Mouse (Mus musculus) intestine, postnatal 0 days (tissue): Measurements from ENCODE around the gene Gtf2f1. TPM values are rescaled to one million over a fixed set of nuclear protein-coding genes. Genes with fewer than 3 reads are reported as not detected.

ENCODE experiments used
- ATAC-seq: fragments of 200-750 bp; cut with Nextera tagmentation; 2 replicates; pipeline ENCODE4 v1.8.0; 2017; ENCODE audit warnings: mild to moderate bottlenecking, moderate TSS enrichment, moderate library complexity
- H3K27ac ChIP-seq: fragments of 300-500 bp; sonication (generic); 2 replicates; pipeline ENCODE4 v1.5.1; 2014; ENCODE audit warnings: mild to moderate bottlenecking, low read depth, low read length, moderate library complexity
- H3K27me3 ChIP-seq: fragments of 300-500 bp; sonication (generic); replicated peaks from 2 replicates; pipeline ENCODE4 v1.6.1; 2014; ENCODE audit warnings: low read length, mixed read lengths; ENCODE audit not compliant: control insufficient read depth, insufficient read depth
- H3K36me3 ChIP-seq: fragments of 300-500 bp; sonication (generic); 2 replicates; pipeline ENCODE4 v1.6.1; 2014; ENCODE audit warnings: mild to moderate bottlenecking, moderate library complexity; ENCODE audit not compliant: control insufficient read depth, insufficient read depth
- H3K4me1 ChIP-seq: fragments of 300-500 bp; sonication (generic); replicated peaks from 2 replicates; pipeline ENCODE4 v1.6.1; 2014; ENCODE audit warnings: antibody characterized with exemption, low read length, mixed read lengths; ENCODE audit not compliant: control insufficient read depth, insufficient read depth
- H3K4me2 ChIP-seq: fragments of 300-500 bp; sonication (generic); replicated peaks from 2 replicates; pipeline ENCODE4 v1.6.1; 2014; ENCODE audit warnings: low read depth, mild to moderate bottlenecking, moderate library complexity
- H3K4me3 ChIP-seq: fragments of 300-500 bp; sonication (generic); 2 replicates; pipeline ENCODE4 v1.5.1; 2014; ENCODE audit warnings: low read depth, low read length
- H3K9ac ChIP-seq: fragments of 300-500 bp; sonication (generic); 2 replicates; pipeline ENCODE4 v1.6.1; 2014; ENCODE audit warnings: mild to moderate bottlenecking, low read depth, low read length
- H3K9me3 ChIP-seq: fragments of 300-500 bp; sonication (generic); 2 replicates; pipeline ENCODE4 v1.6.1; 2016; ENCODE audit warnings: mixed run types; ENCODE audit not compliant: control insufficient read depth
- CTCF ChIP-seq: sonication (generic); IDR thresholded peaks from 2 replicates; pipeline ENCODE4 v1.5.1; 2016; ENCODE audit warnings: low read depth, mild to moderate bottlenecking, control low read depth, antibody characterized with exemption, moderate library complexity
- WGBS: fragments of 180-500 bp; shearing (Covaris S2); extraction: QIAGEN DNeasy Blood & Tissue Kit; methylation state at CpG from one replicate; pipeline ENCODE4 v1.1.7; 2014; 5-methylcytosine and 5-hydroxymethylcytosine counted together
- polyA plus RNA-seq: library from polyadenylated mRNA; unstranded; fragments of >200 nt; fragmentation: Nextera tagmentation; extraction: Ambion mirVana; gene quantifications from 2 replicates; pipeline ENCODE4 v1.2.1, GENCODE M21; 2015

Gtf2f1 gene
- polyA plus RNA-seq, 1 experiment from 2014 or later = 43.5 TPM

DNA sequence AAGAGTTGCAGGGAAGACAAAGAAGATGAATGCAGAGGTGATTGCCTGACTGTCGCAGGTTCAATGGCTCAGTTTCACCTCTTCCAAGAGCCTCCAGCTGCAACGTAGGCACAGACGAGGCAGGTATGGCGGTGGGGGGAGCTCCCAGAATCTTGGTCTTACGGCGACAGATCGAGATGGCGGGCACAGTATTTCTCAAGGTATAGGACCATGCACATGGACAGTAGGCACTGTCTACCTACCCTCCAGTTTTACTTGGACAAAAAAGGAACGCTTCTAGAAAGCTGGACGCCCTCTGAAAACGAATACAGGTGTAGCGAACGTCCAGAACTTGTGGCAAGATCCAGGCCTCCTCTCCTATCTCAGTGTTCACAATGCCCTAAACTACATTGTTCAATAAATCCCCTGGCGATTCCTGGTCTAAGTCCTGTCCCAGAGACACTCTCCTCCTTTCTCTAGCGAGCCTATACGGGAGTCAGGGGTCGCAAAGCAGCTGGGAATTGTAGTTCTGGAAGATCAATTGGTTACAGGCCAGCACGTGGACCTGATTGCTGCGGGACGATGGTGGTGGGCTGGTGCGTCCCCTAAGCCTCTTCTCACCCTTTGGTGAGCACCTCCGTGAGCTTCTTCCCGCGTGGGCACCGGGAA, 21.5 kb downstream of the Gtf2f1 start:
- no peaks in the 10 kb centered on the region for H3K4me1 ChIP-seq
- peak overlapping the region; percentile 86 for H3K4me2 ChIP-seq
- no peaks in the 10 kb centered on the region for H3K27me3 ChIP-seq
- H3K9ac ChIP-seq = peak overlapping the region; percentile 45
- H3K27ac ChIP-seq = peak overlapping the region; percentile 35; the same call in 1 of the 2 replicates
- H3K9me3 ChIP-seq = no peaks in the 10 kb centered on the region
- peak overlapping the region; percentile 86 for H3K4me3 ChIP-seq
- TF ChIP-seq CTCF = no peak
- WGBS = 3% methylated on average over 25 of the region's 25 CpGs
- peaks cover 26% of the 10 kb centered on the region for H3K36me3 ChIP-seq
- peak; percentile 91 for ATAC-seq

GRCm38 (mm10) chr17:56988921-56989430, 22.1 kb downstream of the Gtf2f1 start:
- Histone ChIP-seq H3K27me3 (no peaks in the 10 kb centered on the region), H3K36me3 (peaks cover 20% of the 10 kb centered on the region), H3K9ac (no peak overlapping the region), H3K4me1 (no peaks in the 10 kb centered on the region), H3K4me3 (peak overlapping the region; percentile 86), H3K9me3 (no peaks in the 10 kb centered on the region), H3K4me2 (peak overlapping the region; percentile 86), H3K27ac (no peak overlapping the region)
- no peak for ATAC-seq
- WGBS = 70% methylated on average over 7 of the region's 7 CpGs
- peak; percentile 38; the same call in 1 of the 2 replicates for TF ChIP-seq CTCF

GRCm38 (mm10) chr17:56988441-56988840, 22.6 kb downstream of the Gtf2f1 start:
- no peak overlapping the region for H3K4me2 ChIP-seq
- H3K9me3 ChIP-seq = no peaks in the 10 kb centered on the region
- no peaks in the 10 kb centered on the region for H3K27me3 ChIP-seq
- no peak overlapping the region for H3K27ac ChIP-seq
- peaks cover 14% of the 10 kb centered on the region for H3K36me3 ChIP-seq
- ATAC-seq = no peak
- H3K4me3 ChIP-seq = no peak overlapping the region
- peak; percentile 41 for TF ChIP-seq CTCF
- 88% methylated on average over 7 of the region's 7 CpGs for WGBS
- no peak overlapping the region for H3K9ac ChIP-seq
- H3K4me1 ChIP-seq = no peaks in the 10 kb centered on the region

DNA sequence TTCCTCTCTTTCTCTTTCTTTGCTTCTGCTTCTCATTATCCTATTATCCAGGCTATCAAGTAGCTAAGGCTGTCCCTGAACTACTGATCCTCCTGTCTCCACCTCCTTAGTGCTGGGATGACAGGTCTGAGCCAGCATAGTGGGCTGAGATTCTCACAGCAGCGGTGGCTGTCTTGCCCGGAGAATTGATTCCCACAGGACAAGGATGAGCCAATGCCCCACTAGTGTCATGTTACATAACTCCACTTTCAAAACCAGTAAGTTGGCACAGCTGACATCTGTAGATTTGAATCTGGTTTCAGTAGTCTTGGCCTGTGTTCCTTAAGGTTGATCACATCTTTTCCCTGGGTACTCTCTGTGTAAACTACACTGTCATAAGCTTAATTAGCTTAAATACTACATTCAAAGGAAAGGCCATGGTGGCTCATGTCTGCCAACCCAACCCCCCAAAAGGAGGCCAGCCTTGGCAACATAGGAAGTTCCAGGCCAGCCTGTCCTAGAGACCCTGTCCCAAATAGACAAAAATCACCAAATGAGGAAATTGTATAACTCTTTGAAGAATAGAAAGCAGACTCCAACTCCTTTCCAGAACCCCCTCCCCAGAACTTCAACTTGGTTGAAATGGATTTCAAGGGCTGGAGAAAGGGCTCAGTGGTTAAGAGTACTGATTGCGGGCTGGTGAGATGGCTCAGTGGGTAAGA, 24.8 kb downstream of the Gtf2f1 start:
- no peak for TF ChIP-seq CTCF
- WGBS = 81% methylated on average over 3 of the region's 3 CpGs
- no peak overlapping the region for H3K27ac ChIP-seq
- H3K36me3 ChIP-seq = no peaks in the 10 kb centered on the region
- no peak overlapping the region for H3K4me2 ChIP-seq
- H3K27me3 ChIP-seq = no peaks in the 10 kb centered on the region
- no peak overlapping the region for H3K9ac ChIP-seq
- ATAC-seq = no peak
- H3K9me3 ChIP-seq = no peaks in the 10 kb centered on the region
- H3K4me1 ChIP-seq = no peaks in the 10 kb centered on the region
- H3K4me3 ChIP-seq = no peak overlapping the region

- no peak overlapping the region for H3K9ac ChIP-seq
- H3K9me3 ChIP-seq = no peaks in the 10 kb centered on the region
- no peaks in the 10 kb centered on the region for H3K4me1 ChIP-seq
- no peak overlapping the region for H3K4me2 ChIP-seq
- ATAC-seq = no peak
- no peak for TF ChIP-seq CTCF
- WGBS = 59% methylated on average over 3 of the region's 3 CpGs
- no peak overlapping the region for H3K4me3 ChIP-seq
- H3K27me3 ChIP-seq = no peaks in the 10 kb centered on the region
- no peak overlapping the region for H3K27ac ChIP-seq
- no peaks in the 10 kb centered on the region for H3K36me3 ChIP-seq
Observed at GRCm38 (mm10) chr17:56985656-56986055, 25.4 kb downstream of the Gtf2f1 start.

GRCm38 (mm10) chr17:56984886-56985285, 26.2 kb downstream of the Gtf2f1 start:
- H3K4me2 ChIP-seq = no peak overlapping the region

More at GRCm38 (mm10) chr17:56984886-56985285, 26.2 kb downstream of the Gtf2f1 start:
- H3K9me3 ChIP-seq = no peaks in the 10 kb centered on the region
- 62% methylated on average over 9 of the region's 9 CpGs for WGBS
- H3K27me3 ChIP-seq = no peaks in the 10 kb centered on the region
- H3K4me3 ChIP-seq = no peak overlapping the region
- H3K9ac ChIP-seq = no peak overlapping the region
- H3K27ac ChIP-seq = no peak overlapping the region
- no peaks in the 10 kb centered on the region for H3K36me3 ChIP-seq
- H3K4me1 ChIP-seq = no peaks in the 10 kb centered on the region
- no peak for ATAC-seq
- TF ChIP-seq CTCF = no peak
